Mouse (Mus musculus) bone marrow macrophage, adult 2 months (primary cell): ENCODE data around the gene Mad2l1bp. TPM values are rescaled to one million over a fixed set of nuclear protein-coding genes. Genes with fewer than 3 reads are reported as not detected.
A peak's percentile ranks its signal among the peaks of the same experiment; 100 is the strongest.

ENCODE experiments used
- H3K27ac ChIP-seq: 2 replicates; pipeline ENCODE4 v1.5.1; 2012; ENCODE audit warnings: low read depth, low read length; ENCODE audit not compliant: insufficient read depth
- H3K4me1 ChIP-seq: 2 replicates; pipeline ENCODE4 v1.6.1; 2012; ENCODE audit warnings: low read length; ENCODE audit not compliant: control insufficient read depth, insufficient read depth
- H3K4me3 ChIP-seq: 2 replicates; pipeline ENCODE4 v1.5.1; 2012; ENCODE audit warnings: mild to moderate bottlenecking, low read length, moderate library complexity; ENCODE audit not compliant: insufficient read depth
- CTCF ChIP-seq: IDR thresholded peaks from 2 replicates; pipeline ENCODE4 v1.5.1; 2012; ENCODE audit warnings: low read depth, mild to moderate bottlenecking, low read length, moderate library complexity
- POLR2A ChIP-seq: IDR thresholded peaks from 2 replicates; pipeline ENCODE4 v1.6.1; 2012; ENCODE audit warnings: mild to moderate bottlenecking, low read depth, low read length, borderline replicate concordance
- polyA plus RNA-seq: library from polyadenylated mRNA; stranded (reverse); fragments of >200 nt; gene quantifications from 2 replicates; pipeline ENCODE4 v1.2.4, GENCODE M21; 2012; ENCODE audit not compliant: missing spikeins, insufficient read depth, insufficient read length

Mad2l1bp gene
- polyA plus RNA-seq, result 25.8 and 28.4 TPM in 2 replicates

- H3K4me1 ChIP-seq, result peaks cover 6% of the 10 kb centered on the region; the same call in 1 of the 2 replicates
- H3K27ac ChIP-seq, result peak within 1 kb of the TSS; percentile 31; the same call in 1 of the 2 replicates
- H3K4me3 ChIP-seq, result peak within 1 kb of the TSS; percentile 90
- TF ChIP-seq POLR2A (peak; percentile 96), CTCF (no peak)
Measured at GRCm38 (mm10) chr17:46152847-46153782, at the start of gene Mad2l1bp. TSS of gene Mad2l1bp (minus strand) at chr17:46153553.

- Histone ChIP-seq H3K4me1 (peaks cover 12% of the 10 kb centered on the region), H3K27ac (peak overlapping the region; percentile 7; the same call in 1 of the 2 replicates)
Measured at GRCm38 (mm10) chr17:46203078-46203477, 49.7 kb upstream of the Mad2l1bp start.

GRCm38 (mm10) chr17:46202421-46203071 is 49.2 kb upstream of the Mad2l1bp start, which contains the start of the genes Polh and Xpo5:
TSS of gene Polh (minus strand) at chr17:46202645.
TSS of gene Xpo5 (plus strand) at chr17:46202782.
- TF ChIP-seq CTCF (no peak), POLR2A (no peak)

More at GRCm38 (mm10) chr17:46203078-46203477, 49.7 kb upstream of the Mad2l1bp start:
- peak overlapping the region; percentile 80 for H3K4me3 ChIP-seq
- TF ChIP-seq POLR2A (no peak), CTCF (no peak)

GRCm38 (mm10) chr17:46201151-46201550 is 47.8 kb upstream of the Mad2l1bp start:
- TF ChIP-seq POLR2A (no peak), CTCF (no peak)
- Histone ChIP-seq H3K27ac (no peak overlapping the region), H3K4me3 (peak overlapping the region; percentile 29), H3K4me1 (peaks cover 12% of the 10 kb centered on the region)

More at GRCm38 (mm10) chr17:46202421-46203071, 49.2 kb upstream of the Mad2l1bp start, which contains the start of the genes Polh and Xpo5:
- peak within 1 kb of the TSS; percentile 67 for H3K27ac ChIP-seq
- H3K4me1 ChIP-seq, result peaks cover 12% of the 10 kb centered on the region
- H3K4me3 ChIP-seq, result peak within 1 kb of the TSS; percentile 98

- Histone ChIP-seq H3K4me1 (no peaks in the 10 kb centered on the region), H3K27ac (no peak overlapping the region), H3K4me3 (no peak overlapping the region)
Measured at GRCm38 (mm10) chr17:46188829-46189228, 35.5 kb upstream of the Mad2l1bp start.

GRCm38 (mm10) chr17:46182273-46182672 is 28.9 kb upstream of the Mad2l1bp start:
- TF ChIP-seq CTCF (no peak), POLR2A (no peak)
- no peak overlapping the region for H3K27ac ChIP-seq
- no peaks in the 10 kb centered on the region for H3K4me1 ChIP-seq
- no peak overlapping the region for H3K4me3 ChIP-seq

More at GRCm38 (mm10) chr17:46188829-46189228, 35.5 kb upstream of the Mad2l1bp start:
- TF ChIP-seq CTCF (no peak), POLR2A (no peak)

- TF ChIP-seq CTCF (no peak), POLR2A (no peak)
- Histone ChIP-seq H3K27ac (no peak overlapping the region), H3K4me3 (no peak overlapping the region), H3K4me1 (peaks cover 2% of the 10 kb centered on the region; the same call in 1 of the 2 replicates)
Measured at GRCm38 (mm10) chr17:46170538-46170937, 17.2 kb upstream of the Mad2l1bp start.

GRCm38 (mm10) chr17:46168768-46169167 is 15.4 kb upstream of the Mad2l1bp start:
- H3K4me1 ChIP-seq, result peaks cover 4% of the 10 kb centered on the region; the same call in 1 of the 2 replicates
- no peak overlapping the region for H3K27ac ChIP-seq
- TF ChIP-seq CTCF (no peak), POLR2A (no peak)
- H3K4me3 ChIP-seq, result no peak overlapping the region

- Histone ChIP-seq H3K4me3 (no peak overlapping the region), H3K27ac (no peak overlapping the region), H3K4me1 (peaks cover 6% of the 10 kb centered on the region)
- TF ChIP-seq POLR2A (no peak), CTCF (no peak)
Measured at GRCm38 (mm10) chr17:46168318-46168717, 15.0 kb upstream of the Mad2l1bp start.
